Mouse (Mus musculus) brain, embryonic 18.5 days (tissue): Measurements from ENCODE around the gene Adam12.

Experiments used
- DNase-seq: peaks from one replicate; pipeline ENCODE4 v3.0.0-alpha.2; 2012; ENCODE audit warnings: low read depth, low spot score

The Adam12 gene

DNA sequence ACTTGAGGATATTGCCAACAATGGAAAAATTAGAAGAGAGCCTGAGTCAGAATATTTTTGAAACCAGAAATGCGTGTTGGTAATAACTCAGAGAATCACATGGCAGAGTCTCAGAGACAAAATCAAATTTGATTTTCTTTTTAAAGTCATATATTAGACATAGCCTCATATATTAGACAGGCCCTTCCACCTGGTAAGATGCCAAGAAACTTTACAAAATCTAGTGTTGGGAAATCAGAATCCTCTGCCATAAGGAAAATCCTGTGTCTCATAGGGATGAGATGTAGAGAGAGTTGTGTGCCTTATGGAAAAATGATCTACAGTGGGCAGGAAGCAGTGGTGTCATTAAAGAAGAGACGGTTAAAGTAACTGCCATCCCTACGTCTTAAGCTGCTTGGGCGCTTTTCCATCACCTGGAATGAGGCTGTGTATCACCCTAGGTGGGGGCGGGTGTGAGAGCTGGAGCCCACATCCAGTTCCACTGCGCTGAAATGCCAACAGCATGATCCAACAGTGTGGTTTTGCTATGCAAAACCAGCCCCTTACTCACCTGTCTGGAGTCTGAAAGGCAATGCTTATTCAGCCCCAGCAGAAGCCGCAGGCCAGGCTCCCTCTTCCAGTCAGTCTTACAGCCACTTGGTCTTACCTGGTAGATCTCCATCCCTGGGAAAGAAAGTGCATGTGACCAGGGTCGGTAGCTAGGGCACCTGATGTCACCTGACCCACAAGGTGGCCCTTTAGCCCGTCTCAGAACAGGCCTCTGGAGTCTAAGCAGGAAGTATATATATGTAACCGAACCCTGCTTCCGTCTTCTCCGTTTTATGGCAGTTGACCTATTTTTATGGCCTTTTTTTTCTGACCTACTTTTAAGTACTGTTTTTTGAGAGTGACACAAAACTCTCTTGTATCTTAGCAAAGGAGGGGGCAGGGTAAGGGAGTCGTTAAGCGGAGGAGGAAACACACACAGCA, at the start of gene Adam12:
Gene Adam12 (minus strand): TSS at position 769 of the 969 bp plus-strand sequence.
- DNase-seq, result no peak

GRCm38 (mm10) chr7:134272956-134273355, 41.0 kb upstream of the Adam12 start:
- DNase-seq, result no peak

- DNase-seq, result no peak
Measured at GRCm38 (mm10) chr7:134272421-134272820, 40.5 kb upstream of the Adam12 start.

GRCm38 (mm10) chr7:134265783-134266182, 33.8 kb upstream of the Adam12 start:
- no peak for DNase-seq

- no peak for DNase-seq
Measured at GRCm38 (mm10) chr7:134263146-134263906, 31.4 kb upstream of the Adam12 start.

GRCm38 (mm10) chr7:134261003-134261701, 29.2 kb upstream of the Adam12 start:
- DNase-seq, result no peak

GRCm38 (mm10) chr7:134250273-134250870, 18.4 kb upstream of the Adam12 start:
- DNase-seq, result no peak

DNA sequence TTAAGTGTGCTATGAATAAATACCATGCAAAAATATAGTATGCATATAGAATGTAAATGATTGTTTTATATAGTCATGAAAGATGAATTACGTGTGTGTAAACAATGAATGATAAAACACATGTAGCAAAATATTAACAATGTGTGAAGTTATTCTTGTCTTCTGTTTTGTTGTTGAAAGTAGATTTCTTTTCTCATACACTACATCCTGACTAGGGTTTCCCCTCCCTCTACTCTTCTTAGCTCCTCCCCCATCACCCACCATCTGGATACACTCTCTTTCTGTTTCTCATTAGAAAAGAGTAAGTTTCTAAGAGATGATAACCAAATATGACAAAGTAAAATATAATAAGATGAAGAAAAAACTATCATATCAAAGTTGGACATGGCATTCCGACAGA, 16.1 kb upstream of the Adam12 start:
- no peak for DNase-seq

GRCm38 (mm10) chr7:134246624-134247023, 14.7 kb upstream of the Adam12 start:
- no peak for DNase-seq

- no peak for DNase-seq
Measured at GRCm38 (mm10) chr7:134242773-134243172, 10.8 kb upstream of the Adam12 start.

- DNase-seq, result no peak
Measured at GRCm38 (mm10) chr7:134241212-134241611, 9.3 kb upstream of the Adam12 start.

DNA sequence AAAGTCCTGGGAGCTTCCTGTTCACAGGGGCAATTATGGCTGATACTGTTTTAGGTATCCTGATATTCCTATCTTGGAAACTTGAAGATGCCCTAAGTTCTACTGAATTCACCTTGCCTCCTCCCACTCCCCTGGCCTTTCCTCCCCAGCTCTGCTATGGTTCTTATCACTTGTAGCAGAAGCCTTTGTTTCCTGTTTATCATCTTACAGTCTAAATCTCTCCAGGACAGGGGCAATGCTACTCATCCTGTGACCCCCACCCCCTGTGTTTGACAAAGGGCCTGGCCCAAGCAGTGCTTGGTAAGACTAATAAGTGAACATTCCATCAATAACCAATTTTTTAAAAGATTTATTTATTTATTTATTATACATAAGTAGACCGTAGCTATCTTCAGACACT, 8.6 kb upstream of the Adam12 start:
- no peak for DNase-seq

GRCm38 (mm10) chr7:134238863-134239262, 6.9 kb upstream of the Adam12 start:
- DNase-seq, result no peak

GRCm38 (mm10) chr7:134237356-134237755, 5.4 kb upstream of the Adam12 start:
- no peak for DNase-seq

DNA sequence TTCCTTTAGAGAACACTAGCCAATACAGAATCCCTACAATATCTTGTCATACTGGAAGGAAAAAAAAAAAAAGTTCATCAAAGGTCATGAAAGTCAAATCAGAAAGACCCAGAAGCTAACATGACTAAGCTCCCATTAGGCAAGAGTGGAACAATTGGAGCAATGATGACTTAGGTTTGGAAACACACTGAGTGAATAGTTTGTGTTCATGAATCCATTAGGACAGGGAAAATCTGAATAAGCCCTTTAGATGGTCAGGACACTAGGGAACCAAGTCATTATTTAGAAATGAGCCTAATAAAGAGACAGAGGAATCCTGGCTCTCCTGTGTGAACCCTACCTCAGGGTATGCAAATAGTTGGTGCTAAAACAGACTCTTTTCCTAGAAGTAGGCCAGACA, 4.8 kb upstream of the Adam12 start:
- no peak for DNase-seq

GRCm38 (mm10) chr7:134235552-134235951, 3.6 kb upstream of the Adam12 start:
- no peak for DNase-seq

GRCm38 (mm10) chr7:134230708-134231107, 1.2 kb downstream of the Adam12 start:
- no peak for DNase-seq

DNA sequence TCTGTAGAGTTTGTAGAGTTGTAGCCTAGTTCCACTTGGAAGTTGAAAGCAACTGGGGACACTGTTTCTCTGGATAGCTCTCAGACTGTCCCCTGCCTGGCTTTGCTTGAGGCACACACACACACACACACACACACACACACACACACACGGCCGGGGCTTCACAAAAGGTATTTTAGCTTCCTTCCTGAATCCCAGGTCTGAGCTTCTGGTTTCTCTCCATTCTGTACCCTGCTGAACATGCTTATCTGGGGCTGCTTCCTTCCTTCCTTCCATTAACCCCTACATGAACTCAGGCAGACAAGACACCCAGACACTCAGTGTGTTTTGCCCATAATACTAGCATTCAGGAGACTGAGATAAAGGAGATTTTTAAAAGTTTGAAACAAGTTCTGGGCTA, 2.0 kb downstream of the Adam12 start:
- no peak for DNase-seq

GRCm38 (mm10) chr7:134227773-134228455, 4.0 kb downstream of the Adam12 start:
- DNase-seq, result peak; percentile 37

- no peak for DNase-seq
Measured at GRCm38 (mm10) chr7:134227101-134227500, 4.8 kb downstream of the Adam12 start.

- no peak for DNase-seq
Measured at GRCm38 (mm10) chr7:134226231-134226630, 5.7 kb downstream of the Adam12 start.
